Mouse (Mus musculus): ENCODE measurements around the gene Esp36.
"Not testable (repeated sequence)": the region's sequence is repeated elsewhere in the genome, so short reads cannot be mapped to it uniquely, and the experiment has no call there.

Gene Esp36

DNA sequence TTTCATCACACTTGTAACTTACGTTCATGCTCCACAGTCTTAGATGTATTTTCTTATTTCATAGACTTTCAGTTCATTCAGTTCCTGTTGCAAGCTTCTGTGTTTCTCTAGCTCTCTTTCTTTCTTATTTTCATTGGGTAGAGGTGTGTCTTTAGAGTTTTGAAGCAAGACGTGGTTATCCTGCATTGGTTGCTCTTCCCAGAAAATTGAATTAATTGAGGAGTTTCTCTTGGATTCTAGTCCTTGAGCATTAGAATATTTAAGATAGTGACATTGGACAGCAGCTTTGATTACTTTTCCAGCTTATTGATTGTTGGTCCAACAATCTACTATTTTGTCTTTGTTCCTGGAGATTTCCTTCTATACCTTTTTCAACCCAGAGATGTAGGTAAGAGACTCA lies at the start of gene Esp36:
Esp36 (minus strand) TSS at position 101 of the 400 bp plus-strand sequence.
- no peak for DNase-seq (ENCODE audit: low spot score in 2 of 2)

DNA sequence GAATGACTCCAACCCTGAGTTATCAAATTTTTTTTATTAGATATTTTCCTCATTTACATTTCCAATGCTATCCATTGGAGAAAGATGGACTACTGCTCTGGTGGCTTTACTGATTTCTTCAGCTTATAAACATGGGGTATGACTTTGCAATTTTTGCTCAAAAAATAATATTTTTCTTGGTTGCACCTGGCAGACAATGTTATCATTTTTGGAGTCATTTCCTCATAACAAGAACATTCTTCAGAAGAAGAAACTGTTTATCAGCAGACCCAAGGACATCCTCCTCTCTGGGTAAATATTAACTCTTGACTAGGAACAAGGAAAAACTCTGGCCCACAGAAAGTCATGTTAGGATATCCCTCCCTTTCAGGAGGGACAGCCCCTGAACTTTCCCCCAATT lies 36.2 kb upstream of the Esp36 start:
- not testable (repeated sequence) for DNase-seq (ENCODE audit: low spot score in 2 of 2)

DNA sequence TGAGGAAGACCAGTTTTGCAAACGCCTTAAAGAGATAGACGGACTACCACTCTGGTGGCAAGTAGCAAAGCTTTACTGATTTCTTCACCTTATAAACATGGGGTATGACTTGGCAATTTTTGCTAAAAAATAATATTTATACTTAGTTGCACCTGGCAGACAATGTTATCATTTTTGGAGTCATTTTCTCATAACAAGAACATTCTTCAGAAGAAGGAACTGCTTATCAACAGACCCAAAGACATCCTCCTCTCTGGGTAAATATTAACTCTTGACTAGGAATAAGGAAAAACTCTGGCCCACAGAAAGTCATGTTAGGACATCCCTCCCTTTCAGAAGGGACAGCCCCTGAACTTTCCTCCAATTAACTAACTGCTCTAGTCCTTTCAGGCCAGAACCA lies 30.7 kb upstream of the Esp36 start:
- DNase-seq (ENCODE audit: low spot score in 2 of 2): no peak

DNA sequence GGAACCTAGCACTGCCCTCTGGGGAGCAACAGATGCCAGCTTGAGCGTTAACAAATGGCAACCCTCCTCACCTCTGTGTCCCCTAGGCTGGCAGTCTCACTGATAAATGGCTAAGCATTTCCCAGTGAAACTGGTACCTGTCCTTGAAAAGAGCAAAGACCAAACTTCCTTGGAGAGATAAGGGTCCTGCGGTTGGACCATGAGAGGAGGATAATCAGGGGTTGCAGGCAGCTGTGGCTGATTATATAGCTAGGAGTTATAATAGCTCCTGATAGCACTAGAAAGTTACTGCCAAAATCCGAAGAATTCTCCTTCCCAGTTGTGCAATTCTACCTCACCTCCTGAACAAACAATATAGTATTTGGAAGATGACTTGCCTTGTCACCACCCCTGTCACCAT lies 13.8 kb downstream of the Esp36 start:
- DNase-seq (ENCODE audit: low spot score in 2 of 2): no peak

DNA sequence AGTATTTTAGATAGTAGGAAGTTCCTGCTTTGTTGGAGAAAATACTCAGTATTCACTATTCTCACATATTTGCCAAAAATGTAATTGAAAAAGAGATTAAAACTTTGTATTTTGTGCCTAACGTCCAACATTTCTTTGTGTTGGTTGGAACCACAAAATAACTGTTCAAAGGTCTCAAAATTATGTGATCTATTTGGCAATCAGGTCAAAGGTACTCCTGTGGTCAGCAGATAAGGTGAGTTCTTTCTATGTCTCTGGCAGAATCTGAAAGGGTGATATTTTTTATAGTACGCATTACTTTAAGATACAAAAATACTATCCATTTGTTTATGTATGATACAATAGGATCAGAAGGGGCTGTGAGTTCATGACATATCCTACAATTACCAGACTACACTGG lies 28.2 kb downstream of the Esp36 start:
- no peak for DNase-seq (ENCODE audit: low spot score in 2 of 2)
